Mouse (Mus musculus) adrenal gland, postnatal 36 days (tissue): ENCODE results near the gene A030003K21Rik. TPM values are rescaled to one million over a fixed set of nuclear protein-coding genes. Genes with fewer than 3 reads are reported as not detected.
"Not testable (repeated sequence)": the region's sequence is repeated elsewhere in the genome, so short reads cannot be mapped to it uniquely, and the experiment has no call there.

Source experiments
- DNase-seq, 2 experiments: peaks; one replicate each; pipeline ENCODE4 v3.0.0; 2021; ENCODE audit warnings: mixed read lengths in 1 of 2
- long read RNA-seq, 2 experiments: library from polyadenylated mRNA; stranded (forward); transcript quantifications; one replicate each; pipeline ENCODE4 v2.0.0; 2021; ENCODE audit warnings: borderline sequencing depth in 2 of 2
- total RNA-seq, 2 experiments: library from RNA; stranded (reverse); gene quantifications; 2 replicates each; pipeline ENCODE4 v1.2.3; 2021

The A030003K21Rik gene
- not detected for total RNA-seq
- long read RNA-seq, experiment 1: 0 reads
- long read RNA-seq, experiment 2: 0 reads

GRCm38 (mm10) chr1:82943295-82943694 is at the start of gene A030003K21Rik:
Gene A030003K21Rik (minus strand): TSS chr1:82943388.
- not testable (repeated sequence) for DNase-seq

- no peak for DNase-seq
Observed at GRCm38 (mm10) chr1:82992093-82992492, 48.9 kb upstream of the A030003K21Rik start.

- DNase-seq: no peak
Observed at GRCm38 (mm10) chr1:82991596-82991995, 48.4 kb upstream of the A030003K21Rik start.

DNA sequence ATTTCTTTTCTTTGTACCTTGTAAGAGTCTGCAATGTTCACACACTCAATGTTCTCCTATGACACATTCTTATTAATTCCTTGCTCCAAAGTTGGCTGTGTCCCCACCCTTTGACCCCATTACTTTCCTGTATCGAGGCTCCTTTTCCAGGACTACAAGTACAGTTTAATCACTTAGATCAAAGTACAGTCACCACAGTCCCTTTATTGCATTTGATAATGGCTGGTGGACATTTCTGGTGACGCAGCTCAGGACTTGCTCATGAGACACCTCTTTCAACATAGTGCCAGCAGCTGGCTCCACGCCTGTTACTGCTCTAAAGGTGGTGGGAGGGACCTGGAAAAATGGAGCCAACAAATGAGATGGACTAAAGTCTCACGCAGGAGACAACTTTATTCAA is 47.9 kb upstream of the A030003K21Rik start:
- peak in 1 of 2 experiments; percentile 20 for DNase-seq

GRCm38 (mm10) chr1:82987530-82988198 is 44.5 kb upstream of the A030003K21Rik start:
- DNase-seq: peak in 1 of 2 experiments; percentile 60

DNA sequence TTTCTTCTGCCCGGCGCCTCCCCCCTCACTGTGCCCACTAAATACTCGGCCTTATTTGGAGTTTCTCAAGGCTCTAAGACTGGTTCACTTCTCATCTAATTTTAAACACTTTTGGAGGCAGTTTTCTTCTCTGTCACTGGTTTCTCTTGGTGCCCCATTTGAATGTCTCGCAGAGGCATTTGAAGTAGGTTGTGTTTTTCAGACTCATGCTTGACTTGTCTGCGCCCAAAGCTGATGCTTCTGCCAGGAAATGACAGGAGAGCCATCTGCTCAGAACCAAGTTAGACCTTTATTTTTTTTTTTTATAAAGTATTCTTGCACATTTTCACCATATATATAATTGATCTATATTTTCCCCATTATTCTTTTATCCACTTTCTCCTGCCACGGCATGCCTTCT is 43.5 kb upstream of the A030003K21Rik start:
- no peak for DNase-seq

GRCm38 (mm10) chr1:82977840-82978239 is 34.7 kb upstream of the A030003K21Rik start:
- no peak for DNase-seq

- peak in 1 of 2 experiments; percentile 48 for DNase-seq
Observed at GRCm38 (mm10) chr1:82975750-82976149, 32.6 kb upstream of the A030003K21Rik start.

DNA sequence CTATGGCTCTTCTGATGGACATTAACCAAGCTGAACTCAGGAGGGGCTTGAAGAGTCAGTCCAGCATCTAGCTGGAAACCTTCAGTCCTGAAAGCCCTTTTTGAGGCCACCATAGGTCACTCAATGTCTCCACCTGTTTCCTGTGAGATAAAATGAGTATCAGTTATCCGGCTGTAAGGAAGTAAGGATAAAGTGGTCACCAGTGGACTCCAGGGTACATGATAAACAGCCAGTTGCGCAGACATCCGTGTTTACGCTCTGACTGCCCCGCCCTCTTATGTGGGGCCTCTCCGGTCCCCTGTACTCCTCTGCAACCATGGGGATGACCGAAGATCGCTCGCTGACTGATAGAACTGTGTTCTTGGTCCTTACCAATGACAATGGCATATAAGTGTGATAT is 31.2 kb upstream of the A030003K21Rik start:
- DNase-seq: no peak

- DNase-seq: no peak
Observed at GRCm38 (mm10) chr1:82973901-82974300, 30.7 kb upstream of the A030003K21Rik start.

DNA sequence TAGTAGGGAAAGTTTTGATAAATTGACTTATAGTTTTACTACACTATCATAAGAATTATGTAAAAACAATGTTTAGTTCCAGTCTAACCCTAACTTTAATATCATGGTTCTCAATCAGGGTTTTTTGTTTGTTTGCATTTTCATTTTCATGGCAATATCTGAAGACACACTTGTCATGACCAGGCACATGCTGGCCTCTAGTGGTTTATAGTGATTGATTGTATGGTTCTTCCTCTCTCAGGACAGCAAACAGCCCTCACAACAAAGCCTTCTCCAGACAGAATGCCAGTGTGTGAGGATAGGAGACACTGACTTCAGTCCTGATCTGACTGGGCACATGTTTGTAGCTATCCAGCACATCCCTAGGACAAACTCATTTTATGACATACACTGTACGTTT is 30.1 kb upstream of the A030003K21Rik start:
- no peak for DNase-seq

DNA sequence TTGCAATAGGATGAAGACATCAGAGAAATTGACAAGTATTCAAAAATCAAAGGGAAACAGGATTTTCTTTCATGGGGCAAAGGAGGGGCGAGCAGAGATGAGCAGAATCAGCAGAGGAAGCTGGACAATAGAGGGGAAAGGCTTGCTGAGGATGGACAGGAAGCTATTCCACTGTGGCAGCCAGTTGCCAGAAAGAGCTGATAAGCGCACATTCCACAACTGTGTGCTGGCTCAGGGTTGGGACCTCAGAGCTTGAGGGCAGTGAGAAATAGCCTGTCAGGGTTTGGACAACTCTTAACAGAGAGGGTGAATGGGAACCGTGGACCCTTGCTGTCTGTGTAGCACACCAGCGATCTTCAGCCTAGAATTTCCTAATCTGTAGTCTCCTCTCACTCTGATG is 28.9 kb upstream of the A030003K21Rik start:
- peak; percentile 59 to 67 for DNase-seq

GRCm38 (mm10) chr1:82966413-82966812 is 23.2 kb upstream of the A030003K21Rik start:
- DNase-seq: no peak

GRCm38 (mm10) chr1:82959870-82960385 is 16.7 kb upstream of the A030003K21Rik start, which contains the start of gene Gm47955:
Gene Gm47955 (plus strand): TSS chr1:82960286.
- DNase-seq: no peak

GRCm38 (mm10) chr1:82955913-82956312 is 12.7 kb upstream of the A030003K21Rik start, which contains the start of gene Gm7544:
Gene Gm7544 (minus strand): TSS chr1:82956013.
- DNase-seq: not testable (repeated sequence)

DNA sequence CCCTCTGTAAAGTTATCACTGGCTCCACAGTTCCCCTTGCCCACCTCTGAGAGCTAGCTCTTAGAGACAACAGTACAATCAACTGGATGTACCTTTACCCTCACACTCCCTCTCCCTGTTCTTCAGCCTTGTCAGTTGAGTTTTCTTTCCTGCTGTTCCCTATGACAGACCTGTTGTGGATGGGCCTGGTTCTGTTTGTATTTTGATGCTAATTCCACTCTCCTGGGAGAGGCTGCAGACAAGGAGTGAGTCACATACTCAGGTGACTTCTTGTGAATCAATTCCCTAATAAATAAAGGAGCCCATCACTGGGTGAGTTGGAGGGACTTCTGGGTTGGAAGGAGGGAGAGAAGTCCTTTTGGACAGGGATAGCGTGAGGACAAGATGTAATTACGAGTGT is 5.4 kb upstream of the A030003K21Rik start:
- DNase-seq: no peak

DNA sequence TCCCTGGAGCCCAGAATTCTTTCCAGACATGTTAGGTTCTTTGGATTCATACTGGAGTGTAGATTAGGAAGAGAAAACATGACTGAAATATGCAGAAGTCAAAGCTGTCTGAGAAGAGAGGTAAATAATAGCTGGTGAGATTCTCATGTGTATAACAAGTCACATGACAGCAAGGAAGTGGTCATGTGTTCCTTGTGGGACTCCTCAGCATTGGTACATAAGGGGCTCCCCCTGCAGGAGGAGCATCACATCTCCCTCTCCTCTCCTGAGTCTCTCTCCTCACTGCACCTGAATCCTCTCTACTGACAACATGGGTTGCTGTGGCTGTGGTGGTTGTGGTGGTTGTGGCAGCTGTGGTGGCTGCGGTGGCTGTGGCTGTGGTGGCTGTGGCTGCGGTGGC is 2.8 kb upstream of the A030003K21Rik start:
- DNase-seq: not testable (repeated sequence)

GRCm38 (mm10) chr1:82942505-82942904 is 683 bp downstream of the A030003K21Rik start:
- DNase-seq: not testable (repeated sequence)

GRCm38 (mm10) chr1:82938666-82939065 is 4.5 kb downstream of the A030003K21Rik start:
- DNase-seq: no peak

DNA sequence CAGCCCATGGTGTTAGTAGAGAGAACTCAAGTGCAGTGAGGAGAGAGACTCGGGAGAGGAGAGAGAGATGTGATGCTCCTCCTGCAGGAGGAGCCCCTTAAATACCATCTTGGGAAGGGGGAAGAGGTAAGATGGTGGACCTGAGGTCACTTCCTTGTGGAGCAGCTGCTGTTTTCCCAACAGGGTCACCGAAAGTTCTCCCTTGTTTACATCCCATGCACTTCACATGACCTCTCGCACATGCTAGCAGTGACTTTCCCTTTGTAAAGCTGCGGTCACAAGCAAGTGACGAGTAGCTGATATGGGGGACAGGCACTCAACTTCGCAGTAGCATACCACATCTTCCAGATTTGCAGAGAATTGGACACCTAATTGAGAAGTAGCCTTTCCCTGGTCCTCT is 11.9 kb downstream of the A030003K21Rik start, which contains the start of gene Gm6217:
Gene Gm6217, minus strand, starts transcription at position 74 of the 400 bp plus-strand sequence.
- not testable (repeated sequence) for DNase-seq

- not testable (repeated sequence) for DNase-seq
Observed at GRCm38 (mm10) chr1:82930558-82930957, 12.6 kb downstream of the A030003K21Rik start.

DNA sequence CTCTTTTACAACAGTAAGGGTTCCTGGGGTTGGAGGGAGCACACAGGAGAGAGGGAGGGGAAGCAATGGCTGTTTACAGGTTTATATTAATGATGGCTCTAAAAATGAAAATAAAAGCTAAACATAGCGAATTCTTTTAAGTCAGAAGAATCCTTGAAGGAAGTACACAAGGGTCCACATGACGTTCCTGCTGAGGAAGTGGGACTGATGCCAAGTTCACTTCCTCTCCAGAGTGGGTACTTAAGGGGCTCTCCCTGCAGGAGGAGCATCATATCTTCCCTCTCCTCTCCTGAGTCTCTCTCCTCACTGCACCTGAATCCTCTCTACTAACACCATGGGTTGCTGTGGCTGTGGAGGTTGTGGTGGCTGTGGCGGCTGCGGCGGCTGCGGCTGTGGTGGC is 18.5 kb downstream of the A030003K21Rik start, which contains the start of gene A030014E15Rik:
Gene A030014E15Rik, plus strand, starts transcription at position 268 of the 400 bp plus-strand sequence.
- peak in 1 of 2 experiments; percentile 8 for DNase-seq

GRCm38 (mm10) chr1:82913434-82913833 is 29.8 kb downstream of the A030003K21Rik start:
- not testable (repeated sequence) for DNase-seq
